Comparison of ENCODE assay signal across 10 mouse cellular contexts in genomic region chr19:5571831-5572230, GRCm38 (mm10). TPM values are rescaled to one million over a fixed set of nuclear protein-coding genes. Genes with fewer than 3 reads are reported as not detected.
DNase-seq lines count a peak whose midpoint lies in the region; ATAC-seq and TF ChIP-seq lines count a peak whose summit lies in the region.
"Had no signal": no experiment of that assay in that cellular context is flagged by ENCODE, and none has a peak within 500 bp of the region (broad histone marks: within the 10 kb centered on the region; RNA-seq: fewer than 3 reads in every experiment).

No protein-coding gene starts in this region.

- no peak overlapping the region for H3K9ac ChIP-seq in stomach, postnatal 0 days (ENCODE audit: low read length)
- H3K9ac ChIP-seq in intestine, embryonic 15.5 days, result no peak overlapping the region

- H3K4me3 ChIP-seq in stomach, postnatal 0 days (ENCODE audit: low read depth, low read length), result no peak overlapping the region
- no peak overlapping the region for H3K4me3 ChIP-seq in intestine, embryonic 15.5 days (replicated peaks)

- TF ChIP-seq EP300 in stomach, postnatal 0 days (optimal IDR thresholded peaks at IDR 0.05), result no peak

- H3K27me3 ChIP-seq in stomach, postnatal 0 days (ENCODE audit: control insufficient read depth, insufficient read depth, low read length), result no peaks in the 10 kb centered on the region
- no peaks in the 10 kb centered on the region for H3K27me3 ChIP-seq in intestine, embryonic 15.5 days (replicated peaks)

- 73% methylated on average over 5 of the region's 5 CpGs for WGBS in stomach, postnatal 0 days
- WGBS in intestine, embryonic 15.5 days, result 79% methylated on average over 5 of the region's 5 CpGs

- H3K27ac ChIP-seq in stomach, postnatal 0 days (replicated peaks), result no peak overlapping the region
- no peak overlapping the region for H3K27ac ChIP-seq in intestine, embryonic 15.5 days

- no peak for TF ChIP-seq CTCF in stomach, postnatal 0 days (IDR thresholded peaks at IDR 0.05; ENCODE audit: low read depth)

- no peaks in the 10 kb centered on the region for H3K9me3 ChIP-seq in stomach, postnatal 0 days (ENCODE audit: control insufficient read depth, low read length)
- no peaks in the 10 kb centered on the region for H3K9me3 ChIP-seq in intestine, embryonic 15.5 days

- H3K4me2 ChIP-seq in stomach, postnatal 0 days (replicated peaks; ENCODE audit: low read depth), result no peak overlapping the region
- H3K4me2 ChIP-seq in intestine, embryonic 15.5 days (replicated peaks), result no peak overlapping the region

- intact Hi-C loops in heart, postnatal 25 days (cut with DNase I), result no loop called here

- H3K4me1 ChIP-seq in stomach, postnatal 0 days (replicated peaks; ENCODE audit: control insufficient read depth, insufficient read depth), result peaks cover 8% of the 10 kb centered on the region; the same call in 1 of the 2 replicates
- H3K4me1 ChIP-seq in intestine, embryonic 15.5 days (replicated peaks), result peaks cover 21% of the 10 kb centered on the region

- peak; percentile 96 for DNase-seq in heart, adult 11 months
- no peak for DNase-seq in heart, postnatal 25 days (ENCODE audit: low spot score)
- DNase-seq in B cell, adult 2 months, result peak; percentile 28 to 31
- peak; percentile 76 for DNase-seq in induced T-regulatory cell, adult 2 months (ENCODE audit: low read depth)
- peak; percentile 77 to 88 for DNase-seq in natural killer cell, adult 2 months (ENCODE audit: low spot score in 2 of 2)
- DNase-seq in testis, postnatal 10 days (ENCODE audit: low spot score), result no peak
- no peak for DNase-seq in stomach, postnatal 0 days (ENCODE audit: low spot score)
- DNase-seq: gastrocnemius, postnatal 25 days had no signal

- no peak for ATAC-seq in stomach, postnatal 0 days (ENCODE audit: low FRiP score, low TSS enrichment)
- ATAC-seq in intestine, embryonic 15.5 days, result no peak

- H3K36me3 ChIP-seq in stomach, postnatal 0 days (ENCODE audit: control insufficient read depth, insufficient read depth, low read length), result peaks cover 15% of the 10 kb centered on the region
- peaks cover 8% of the 10 kb centered on the region; the same call in 1 of the 2 replicates for H3K36me3 ChIP-seq in intestine, embryonic 15.5 days

RNA-seq across cellular contexts. Expression of gene Ap5b1, which starts 4.0 kb away (rescaled TPM):
- 1 to 10 TPM; 3.0 to 3.2 TPM for total RNA-seq in heart, postnatal 25 days (2021)
- 4.7 and 5.7 TPM in 2 replicates for polyA plus RNA-seq in stomach, postnatal 0 days (2015; fragmentation: Nextera tagmentation; extraction: Ambion mirVana)
- polyA plus RNA-seq in intestine, embryonic 15.5 days (2015; fragmentation: Nextera tagmentation; extraction: Ambion mirVana), result 7.9 and 9.9 TPM in 2 replicates

RNA-seq across cellular contexts. Expression of gene Ovol1, which starts 11.4 kb away (rescaled TPM):
- total RNA-seq in heart, postnatal 25 days (2021), result not detected
- polyA plus RNA-seq in stomach, postnatal 0 days (2015; fragmentation: Nextera tagmentation; extraction: Ambion mirVana), result 26.6 and 28.2 TPM in 2 replicates
- polyA plus RNA-seq in intestine, embryonic 15.5 days (2015; fragmentation: Nextera tagmentation; extraction: Ambion mirVana), result 19.3 TPM in 2 replicates
- total RNA-seq: gastrocnemius, postnatal 25 days had no signal
- polyA plus RNA-seq: neural tube, embryonic 14.5 days had no signal

RNA-seq across cellular contexts. Expression of gene Rnaseh2c, which starts 29.8 kb away (rescaled TPM):
- 10 to 100 TPM; 43.7 to 49.7 TPM for total RNA-seq in heart, postnatal 25 days (2021)
- polyA plus RNA-seq in stomach, postnatal 0 days (2015; fragmentation: Nextera tagmentation; extraction: Ambion mirVana), result 57.3 and 64.7 TPM in 2 replicates
- 128 and 149 TPM in 2 replicates for polyA plus RNA-seq in intestine, embryonic 15.5 days (2015; fragmentation: Nextera tagmentation; extraction: Ambion mirVana)

RNA-seq across cellular contexts. Expression of gene Kat5, which starts 38.2 kb away (rescaled TPM):
- 10 to 100 TPM; 24.8 to 26.5 TPM for total RNA-seq in heart, postnatal 25 days (2021)
- 31.8 and 37.9 TPM in 2 replicates for polyA plus RNA-seq in stomach, postnatal 0 days (2015; fragmentation: Nextera tagmentation; extraction: Ambion mirVana)
- 44.1 and 47.3 TPM in 2 replicates for polyA plus RNA-seq in intestine, embryonic 15.5 days (2015; fragmentation: Nextera tagmentation; extraction: Ambion mirVana)

Comparison
In these comparisons a context has a peak if more than half of its experiments do, and no peak if none do; other contexts are left out.
1. DNase-seq: peak in heart, adult 11 months (single experiment), B cell, adult 2 months (2 of 2), induced T-regulatory cell, adult 2 months (single experiment) and natural killer cell, adult 2 months (2 of 2); none in heart, postnatal 25 days (single experiment), testis, postnatal 10 days (single experiment) and stomach, postnatal 0 days (single experiment).